7 mouse cellular contexts compared by ENCODE assay signal in the genomic region with DNA sequence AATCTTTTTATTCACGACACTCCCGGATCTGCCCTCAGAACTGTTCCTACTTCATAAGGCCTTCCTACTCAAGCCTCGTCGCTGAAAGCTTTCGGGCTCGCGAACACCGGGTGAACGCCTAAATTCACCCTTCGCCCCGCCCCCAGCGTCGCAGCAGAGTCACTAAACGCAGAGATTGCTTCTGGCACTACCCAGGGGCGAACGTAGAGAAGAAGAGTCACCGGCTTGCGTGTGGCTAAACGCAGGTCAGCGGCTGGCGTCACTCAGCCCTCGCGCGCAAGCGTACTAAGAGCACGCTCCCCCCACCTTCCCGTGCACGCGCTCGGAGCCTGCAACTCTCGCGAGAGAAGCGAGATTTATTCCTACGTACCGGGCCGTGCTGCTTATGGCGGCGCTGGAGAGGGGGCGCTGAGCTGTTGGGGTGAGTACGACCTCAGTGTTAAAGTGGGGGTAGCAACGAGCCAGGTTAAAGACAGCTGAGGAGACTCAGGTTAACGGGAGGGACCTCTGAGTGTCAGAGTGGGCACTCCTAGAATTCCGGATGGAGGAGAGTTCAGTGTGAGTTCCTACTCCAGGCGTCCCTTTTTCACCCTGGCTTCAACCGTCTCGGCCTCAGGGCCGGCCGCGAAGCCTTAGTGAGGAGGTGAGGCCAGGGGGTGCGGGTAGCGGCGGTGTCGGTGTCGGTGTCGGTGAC. TPM values are rescaled to one million over a fixed set of nuclear protein-coding genes. Genes with fewer than 3 reads are reported as not detected.
DNase-seq lines count a peak whose midpoint lies in the region; ATAC-seq lines count a peak whose summit lies in the region.

A gene (plus strand): TSS at position 178 of the 694 bp plus-strand sequence.

- under 1% methylated on average over 55 of the region's 55 CpGs for WGBS in intestine, embryonic 15.5 days
- WGBS in midbrain, embryonic 10.5 days = under 1% methylated on average over 55 of the region's 55 CpGs

- H3K4me1 ChIP-seq in intestine, embryonic 15.5 days (replicated peaks) = 0 out of 2 replicates have a peak, but pooled peaks cover 7% of the 10 kb centered on the region
- H3K4me1 ChIP-seq in midbrain, embryonic 10.5 days = peaks cover 9% of the 10 kb centered on the region

- H3K27me3 ChIP-seq in intestine, embryonic 15.5 days (replicated peaks) = no peaks in the 10 kb centered on the region
- no peaks in the 10 kb centered on the region for H3K27me3 ChIP-seq in midbrain, embryonic 10.5 days (ENCODE audit: low read depth, poor library complexity, severe bottlenecking)

- intact Hi-C loops in gastrocnemius, postnatal 36 days (cut with DNase I) = no loop called here
- intact Hi-C loops in left cerebral cortex, postnatal 25 days (cut with DNase I) = no loop called here

- ATAC-seq in intestine, embryonic 15.5 days = peak; percentile 96

- H3K9me3 ChIP-seq in intestine, embryonic 15.5 days = no peaks in the 10 kb centered on the region
- no peaks in the 10 kb centered on the region for H3K9me3 ChIP-seq in midbrain, embryonic 10.5 days (replicated peaks)

- peak within 1 kb of the TSS; percentile 64 for H3K4me2 ChIP-seq in intestine, embryonic 15.5 days (replicated peaks)

- H3K4me3 ChIP-seq in intestine, embryonic 15.5 days (replicated peaks) = peak within 1 kb of the TSS; percentile 69
- peak within 1 kb of the TSS; percentile 92 for H3K4me3 ChIP-seq in midbrain, embryonic 10.5 days

- peak; percentile 98 for DNase-seq in adrenal gland, adult 2 months
- peak; percentile 96 for DNase-seq in embryo, embryonic 11.5 days (ENCODE audit: low read depth, low spot score)
- DNase-seq in gastrocnemius, postnatal 36 days = peak; percentile 94
- DNase-seq in left cerebral cortex, postnatal 25 days (ENCODE audit: low spot score in 2 of 2) = peak; percentile 99
- DNase-seq in midbrain, embryonic 10.5 days (ENCODE audit: low spot score) = peak; percentile 97
- peak; percentile 95 for DNase-seq in right cerebral cortex, postnatal 4 days

- H3K36me3 ChIP-seq in intestine, embryonic 15.5 days = no peaks in the 10 kb centered on the region
- peaks cover 16% of the 10 kb centered on the region for H3K36me3 ChIP-seq in midbrain, embryonic 10.5 days

- H3K27ac ChIP-seq in intestine, embryonic 15.5 days = peak within 1 kb of the TSS; percentile 93
- peak within 1 kb of the TSS; percentile 100 for H3K27ac ChIP-seq in midbrain, embryonic 10.5 days (replicated peaks)

- H3K9ac ChIP-seq in intestine, embryonic 15.5 days = peak within 1 kb of the TSS; percentile 83

RNA-seq across cellular contexts. Expression of the gene that starts here (rescaled TPM):
- 100 to 1,000 TPM; 364 to 492 TPM for total RNA-seq in adrenal gland, adult 2 months (2021)
- 5.6 and 7.6 TPM in 2 replicates for polyA plus RNA-seq in adrenal gland, adult 2 months (2012; rRNA removed)
- total RNA-seq in gastrocnemius, postnatal 36 days (2021) = 100 to 1,000 TPM; 843 to 962 TPM
- 268 and 301 TPM in 2 replicates for polyA plus RNA-seq in intestine, embryonic 15.5 days (2015; fragmentation: Nextera tagmentation; extraction: Ambion mirVana)
- 100 to 1,000 TPM; 235 to 238 TPM for total RNA-seq in left cerebral cortex, postnatal 25 days (2021)
- polyA plus RNA-seq in midbrain, embryonic 10.5 days (2016; fragmentation: Nextera tagmentation; extraction: Ambion mirVana) = 448 and 507 TPM in 2 replicates

Comparison
In these comparisons a context has a peak if more than half of its experiments do, and no peak if none do; other contexts are left out.
1. Peak in every context shown above with its lines: DNase-seq, ATAC-seq, H3K4me3 ChIP-seq and H3K27ac ChIP-seq.
2. RNA of the gene that starts here (polyA plus RNA-seq): 448 to 507 TPM in midbrain, embryonic 10.5 days and 268 to 301 TPM in intestine, embryonic 15.5 days; 5.6 to 7.6 TPM in adrenal gland, adult 2 months; every median in the first group is over 10 times any median in the second.